Mouse (Mus musculus): Measurements from ENCODE around the gene Kiz.

GRCm38 (mm10) chr2:146837653-146838052 lies 18.0 kb upstream of the Kiz start:
- no peak for TF ChIP-seq CTCF (IDR thresholded peaks at IDR 0.05; ENCODE audit: low read depth)
- TF ChIP-seq EP300 (optimal IDR thresholded peaks at IDR 0.05) = no peak

All from stomach, postnatal 0 days (tissue).